Mouse (Mus musculus) c-Kit-positive CD71-positive TER-119-positive erythroid progenitor cells, embryonic 14.5 days (primary cell): ENCODE results near the gene Pdhx.

Source experiments
- DNase-seq: peaks from one replicate; pipeline ENCODE4 v3.0.0-alpha.2; 2013; ENCODE audit warnings: low spot score

Gene Pdhx

DNA sequence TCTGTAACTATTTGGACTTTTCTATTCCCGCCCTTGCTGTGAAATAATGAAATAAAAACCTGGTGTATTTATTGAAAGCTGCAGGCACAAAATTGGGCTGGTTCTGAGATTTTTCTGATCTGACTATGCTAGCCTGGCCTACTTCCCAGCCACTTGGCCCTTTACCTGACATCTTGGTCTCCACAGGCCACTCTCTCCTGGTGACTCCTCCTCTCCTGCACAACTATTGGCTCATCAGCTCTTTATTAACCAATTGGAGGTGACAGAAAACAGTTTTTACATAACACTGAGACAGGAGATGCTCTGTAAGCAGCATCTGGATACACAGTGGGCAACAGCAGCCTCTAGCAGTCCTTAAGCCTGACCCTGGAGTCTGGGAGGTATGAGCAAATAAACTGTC lies 83.9 kb downstream of the Pdhx start:
- DNase-seq = no peak

DNA sequence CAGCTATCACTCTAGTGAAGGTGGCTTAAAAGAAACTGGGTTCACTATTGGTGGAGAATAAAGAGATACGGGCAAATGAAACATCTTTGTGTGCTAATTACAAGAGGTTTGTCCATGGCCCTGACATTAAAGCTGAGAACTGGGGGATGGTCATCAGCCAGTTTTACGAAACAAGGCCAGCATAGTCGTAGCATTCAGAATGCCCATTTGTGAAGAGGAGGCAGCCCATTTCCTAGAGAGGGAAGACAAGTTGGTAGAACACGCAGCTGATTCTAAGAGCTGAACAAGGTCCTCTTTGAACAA lies 85.7 kb downstream of the Pdhx start:
- DNase-seq = no peak

DNA sequence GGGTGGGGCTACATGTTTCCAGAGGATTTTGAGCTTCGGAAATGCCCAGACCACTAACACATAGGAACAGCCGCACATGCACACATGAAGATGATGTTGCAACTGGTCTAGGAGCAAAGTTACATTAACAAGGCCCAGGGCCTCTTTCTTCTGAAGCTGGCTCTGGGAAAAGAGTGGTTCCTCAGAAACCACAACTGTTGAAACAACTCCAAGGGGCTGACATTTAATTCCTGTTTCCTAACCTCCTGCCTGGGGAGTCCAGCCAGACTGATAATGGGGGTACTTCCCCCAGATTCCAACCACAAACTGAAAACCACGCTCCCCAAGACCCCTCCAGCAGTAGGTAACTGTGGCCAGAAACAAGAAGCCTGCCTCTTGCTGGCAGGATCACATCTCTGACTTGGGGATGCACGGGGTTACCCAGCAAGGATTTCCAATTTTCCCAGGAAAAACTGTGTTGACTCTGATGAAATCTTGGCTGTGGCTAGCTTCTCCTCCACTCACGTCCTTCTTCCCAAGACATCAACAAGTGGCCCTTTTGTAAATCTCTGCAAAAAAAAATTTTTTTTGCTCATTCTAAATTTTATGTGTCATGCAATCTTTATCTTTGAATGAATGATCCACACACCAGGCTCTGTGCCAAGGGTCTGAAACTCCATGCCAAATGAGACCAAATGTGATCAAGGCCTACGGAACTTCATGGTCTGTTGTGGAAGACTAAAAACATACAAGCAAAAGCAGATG lies 86.2 kb downstream of the Pdhx start:
- DNase-seq = no peak

DNA sequence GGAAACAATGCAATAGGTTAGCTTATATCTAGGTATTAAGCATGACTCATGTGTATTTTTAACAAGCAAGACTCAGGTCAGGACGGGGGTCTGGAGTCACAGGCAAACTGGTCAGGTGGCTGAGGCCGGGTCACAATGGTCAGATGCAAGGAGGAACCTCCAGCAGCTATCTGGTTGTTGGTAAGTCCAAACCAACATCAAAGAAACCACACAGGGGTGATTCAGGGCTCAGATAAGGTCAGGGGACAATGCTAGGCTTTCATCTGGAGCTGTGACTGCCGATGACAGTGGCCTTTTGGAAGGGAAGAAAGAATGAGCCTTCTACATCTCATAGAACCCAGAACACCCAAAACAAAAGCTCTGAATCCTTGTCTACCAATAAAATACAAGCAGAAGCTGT lies 86.9 kb downstream of the Pdhx start:
- DNase-seq = no peak

DNA sequence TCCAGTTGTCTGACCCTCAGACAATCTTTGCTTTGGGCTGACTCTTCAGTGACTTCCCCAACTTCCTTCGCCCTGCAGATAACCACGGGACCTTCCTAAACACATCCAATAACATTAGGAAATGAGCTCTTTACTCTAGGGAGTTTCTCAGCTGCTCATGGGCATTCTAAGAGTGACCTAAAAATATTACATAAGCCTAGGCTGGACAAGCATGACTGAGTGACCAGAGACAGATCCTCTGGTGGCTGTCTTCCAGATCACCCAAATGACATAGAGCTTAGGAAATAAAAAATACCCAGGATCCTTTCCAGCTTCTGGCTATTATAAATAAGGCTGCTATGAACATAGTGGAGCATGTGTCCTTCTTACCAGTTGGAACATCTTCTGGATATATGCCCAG lies 90.5 kb downstream of the Pdhx start:
- DNase-seq = no peak

DNA sequence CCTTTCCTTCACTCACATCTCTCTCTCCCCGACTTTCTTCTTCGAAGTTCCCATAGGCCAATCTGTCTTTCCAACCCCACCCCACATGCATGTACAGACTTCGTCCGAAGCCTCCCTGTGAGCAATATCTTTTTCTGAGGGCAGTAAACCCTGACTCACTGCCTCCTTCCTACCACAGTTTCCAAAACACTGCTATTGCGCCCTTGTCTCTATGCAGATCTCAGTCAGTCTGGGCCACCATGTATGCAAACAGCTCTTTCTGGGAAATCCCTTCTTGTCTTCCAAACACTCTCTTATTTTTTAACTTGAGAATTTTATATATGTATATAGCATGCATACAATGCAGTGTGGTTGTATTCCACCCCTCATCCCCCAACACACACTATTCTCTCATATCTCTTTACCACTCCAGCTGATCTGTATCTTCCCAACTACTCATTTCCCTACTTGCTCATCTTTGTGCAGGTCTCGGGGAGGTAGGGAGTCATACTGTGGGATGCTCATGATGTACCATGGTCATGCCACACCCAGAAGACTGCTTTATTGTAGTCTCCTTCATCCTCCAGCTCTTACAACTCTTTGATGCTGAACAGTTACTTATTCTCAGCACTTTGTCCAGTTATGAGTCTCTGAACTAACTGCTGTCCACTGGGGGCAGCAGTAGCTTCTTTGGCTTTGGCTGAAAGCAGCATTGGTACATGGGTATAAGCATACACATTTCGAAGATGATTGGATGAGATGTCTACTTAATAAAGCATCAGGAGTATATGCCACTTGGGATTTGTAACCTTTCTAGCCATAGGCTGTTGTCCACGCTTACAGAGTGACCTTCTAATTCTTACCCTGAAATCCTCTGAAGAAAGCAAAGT lies 91.6 kb downstream of the Pdhx start:
- DNase-seq = no peak

DNA sequence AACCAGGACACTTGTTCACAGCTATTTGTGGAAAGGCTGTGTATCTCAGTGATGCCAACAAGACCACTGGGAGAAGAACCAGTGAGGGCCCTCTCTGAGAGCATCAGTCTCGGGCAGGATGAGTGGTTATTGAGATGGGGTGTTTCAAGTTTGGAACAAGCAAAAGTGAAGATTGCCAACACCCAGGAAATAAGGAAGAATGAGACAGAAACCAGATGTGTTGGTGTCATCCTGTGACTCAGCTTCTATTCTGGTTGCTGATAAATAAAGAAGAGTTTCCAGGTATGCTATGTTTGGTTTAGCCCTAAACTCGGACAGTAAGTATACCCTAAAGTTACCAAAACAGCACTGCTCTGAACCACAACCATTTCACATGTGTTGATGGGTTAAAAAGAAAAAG lies 92.4 kb downstream of the Pdhx start:
- no peak for DNase-seq

DNA sequence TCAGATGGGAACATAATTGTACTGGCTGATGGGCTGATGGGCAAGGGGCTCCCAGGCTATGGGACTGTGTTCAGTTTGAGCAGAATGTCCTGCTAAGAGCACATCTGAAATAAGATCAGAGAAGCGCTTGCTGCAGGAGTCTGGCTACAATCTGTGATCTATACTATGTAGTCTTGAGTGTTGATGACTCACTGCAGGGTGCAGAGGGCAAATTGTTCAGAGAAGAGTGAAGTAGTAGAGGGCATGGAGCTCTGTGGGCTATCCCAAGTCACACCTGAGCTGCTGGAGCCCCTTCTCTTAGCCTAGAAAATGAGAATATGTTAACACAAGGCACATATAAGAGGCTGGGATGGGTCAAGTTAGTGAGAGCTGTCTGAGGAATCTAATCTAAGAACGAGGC lies 93.8 kb downstream of the Pdhx start:
- no peak for DNase-seq

DNA sequence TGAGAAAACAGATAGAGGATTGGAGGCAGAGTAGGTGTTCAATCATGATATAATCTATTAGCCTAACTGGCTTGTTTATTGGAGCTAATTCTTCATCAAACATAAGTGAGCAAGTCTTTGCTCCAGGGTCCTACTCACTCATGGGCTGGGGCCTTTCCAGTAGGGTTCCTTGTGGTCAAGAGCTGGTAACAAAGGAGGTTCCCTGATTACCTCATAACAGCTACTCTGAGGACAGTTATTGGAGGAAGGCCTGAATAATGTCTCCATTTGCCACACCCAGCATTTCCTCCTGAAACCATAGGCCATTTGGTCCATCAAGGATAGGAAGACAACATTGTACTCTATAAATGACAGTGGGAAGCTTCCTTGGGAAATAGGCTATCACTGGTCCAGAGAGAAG lies 94.2 kb downstream of the Pdhx start:
- no peak for DNase-seq

DNA sequence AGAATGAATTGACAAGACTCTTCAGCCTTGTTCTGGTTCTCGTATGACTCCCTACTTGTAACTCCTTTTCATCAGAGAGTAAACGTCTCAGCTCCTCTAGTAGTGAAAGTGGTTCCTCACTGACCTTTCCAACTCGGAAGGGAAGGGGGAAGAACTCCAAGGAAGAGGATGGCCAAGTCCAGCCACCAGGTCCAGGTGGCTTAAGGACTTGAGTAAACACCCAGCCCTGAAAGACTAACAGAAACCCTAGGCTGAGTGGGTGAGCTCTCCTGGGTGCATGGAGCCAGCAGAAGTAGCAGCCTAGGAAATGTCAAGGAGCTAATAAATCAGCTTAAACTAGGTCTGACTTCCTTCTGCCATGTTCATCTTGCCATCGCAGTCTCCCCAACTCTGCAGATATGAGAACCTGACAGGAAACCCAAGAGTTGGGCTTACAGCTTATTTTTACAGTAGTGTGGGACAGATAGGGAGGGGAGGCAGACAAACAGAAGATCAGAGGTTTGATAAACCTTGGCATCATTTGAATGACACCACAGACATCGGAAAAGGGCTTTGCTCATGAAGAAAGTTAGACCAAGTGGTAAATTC lies 97.9 kb downstream of the Pdhx start:
- DNase-seq = no peak

DNA sequence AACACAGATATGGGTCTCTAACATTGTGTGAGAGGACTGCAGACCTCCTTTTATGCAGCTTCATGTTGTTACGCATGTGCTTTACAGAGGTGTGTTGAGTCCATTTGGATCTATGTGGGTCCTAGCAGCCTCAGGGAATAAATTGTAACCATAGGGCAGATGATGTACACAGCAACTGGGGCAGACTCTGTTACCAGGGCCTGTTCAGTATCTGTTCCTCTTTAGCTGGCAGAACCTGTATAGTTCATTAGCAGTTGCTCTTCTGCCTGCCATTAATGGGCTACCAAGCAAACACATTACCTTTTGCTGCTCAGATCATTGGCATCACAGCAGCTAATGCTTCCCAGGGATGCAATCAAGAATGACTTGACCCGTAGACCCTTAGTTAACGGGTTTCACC lies 100.2 kb downstream of the Pdhx start:
- no peak for DNase-seq

DNA sequence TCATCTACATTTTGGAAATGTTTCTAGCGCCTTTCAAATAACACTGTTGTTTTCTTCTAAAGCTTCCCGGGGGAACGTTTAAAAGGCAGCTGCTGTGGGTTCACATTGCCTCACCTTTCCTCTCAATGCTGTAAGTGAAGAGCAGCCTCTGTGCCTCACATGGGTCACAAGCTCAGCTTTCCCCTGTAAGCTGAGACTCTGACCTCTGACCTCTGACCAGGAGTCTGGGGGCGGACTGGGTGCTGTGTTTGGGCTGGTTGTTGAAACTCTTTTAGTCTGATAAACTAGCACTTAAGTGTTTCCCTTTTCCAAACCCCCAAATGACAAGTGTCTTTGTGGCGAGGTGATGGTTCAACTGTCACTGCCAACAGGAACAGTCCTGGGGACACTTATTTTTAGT lies 100.7 kb downstream of the Pdhx start:
- no peak for DNase-seq

DNA sequence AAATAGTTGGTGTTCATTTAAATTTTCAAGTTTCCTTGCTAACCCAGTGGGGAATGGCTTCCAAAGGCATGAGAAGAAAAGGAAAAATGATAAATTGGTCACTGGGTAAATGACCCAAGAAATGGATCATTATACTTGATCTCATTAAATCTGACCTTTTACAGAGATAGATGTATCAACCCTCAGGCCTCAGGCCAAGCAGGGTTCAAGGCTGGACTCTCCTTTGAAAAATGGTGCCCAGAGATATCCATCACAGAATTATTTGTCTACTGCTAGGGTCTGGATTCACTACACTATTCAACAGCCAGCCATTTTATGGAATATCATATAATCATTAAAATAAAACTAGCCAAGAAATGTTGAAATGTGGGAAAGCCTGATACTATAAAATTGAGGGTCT lies 101.4 kb downstream of the Pdhx start:
- no peak for DNase-seq
